Mouse (Mus musculus) CD8-positive naive resting alpha-beta T cell, adult 2 months (primary cell): ENCODE data around the gene Cryz.

Experiments
- DNase-seq, 2 experiments: peaks; one replicate each; pipeline ENCODE4 v3.0.0; 2022; ENCODE audit warnings: low read depth in 2 of 2, low spot score in 2 of 2

The Cryz gene

DNA sequence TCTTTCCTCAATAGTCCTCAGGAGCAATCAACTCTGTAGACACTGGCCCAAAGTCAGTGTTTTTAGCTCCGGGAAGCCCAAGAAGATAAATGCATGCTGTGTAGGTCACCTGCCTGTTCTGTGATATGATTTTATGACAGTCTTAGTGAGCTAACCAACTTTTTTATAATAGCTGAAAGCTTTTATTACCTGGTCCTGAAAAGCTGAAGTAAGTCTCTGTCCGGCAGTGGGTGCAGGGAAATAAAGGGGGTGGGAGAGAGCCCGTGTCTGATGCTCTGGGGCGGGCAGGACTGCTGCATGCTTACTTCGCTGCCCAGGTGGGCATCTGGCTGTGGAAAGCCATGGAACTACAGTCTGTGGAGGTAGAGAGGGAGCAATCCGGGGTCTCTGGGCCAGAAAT, 74.1 kb downstream of the Cryz start:
- no peak for DNase-seq

- no peak for DNase-seq
Observed at GRCm38 (mm10) chr3:154671013-154671412, 74.5 kb downstream of the Cryz start.
